Mouse (Mus musculus) thymus, postnatal 0 days (tissue): ENCODE data around the gene Mta3. TPM values are rescaled to one million over a fixed set of nuclear protein-coding genes. Genes with fewer than 3 reads are reported as not detected.

Source experiments
- DNase-seq: peaks from one replicate; pipeline ENCODE4 v3.0.0-alpha.2; 2015; ENCODE audit warnings: low spot score
- polyA plus RNA-seq: library from polyadenylated mRNA; unstranded; fragments of >200 nt; fragmentation: Nextera tagmentation; extraction: Ambion mirVana; gene quantifications from 2 replicates; pipeline ENCODE4 v1.2.1, GENCODE M21; 2015

Gene Mta3
- polyA plus RNA-seq, 1 experiment from 2014 or later, result 67.0 TPM

DNA sequence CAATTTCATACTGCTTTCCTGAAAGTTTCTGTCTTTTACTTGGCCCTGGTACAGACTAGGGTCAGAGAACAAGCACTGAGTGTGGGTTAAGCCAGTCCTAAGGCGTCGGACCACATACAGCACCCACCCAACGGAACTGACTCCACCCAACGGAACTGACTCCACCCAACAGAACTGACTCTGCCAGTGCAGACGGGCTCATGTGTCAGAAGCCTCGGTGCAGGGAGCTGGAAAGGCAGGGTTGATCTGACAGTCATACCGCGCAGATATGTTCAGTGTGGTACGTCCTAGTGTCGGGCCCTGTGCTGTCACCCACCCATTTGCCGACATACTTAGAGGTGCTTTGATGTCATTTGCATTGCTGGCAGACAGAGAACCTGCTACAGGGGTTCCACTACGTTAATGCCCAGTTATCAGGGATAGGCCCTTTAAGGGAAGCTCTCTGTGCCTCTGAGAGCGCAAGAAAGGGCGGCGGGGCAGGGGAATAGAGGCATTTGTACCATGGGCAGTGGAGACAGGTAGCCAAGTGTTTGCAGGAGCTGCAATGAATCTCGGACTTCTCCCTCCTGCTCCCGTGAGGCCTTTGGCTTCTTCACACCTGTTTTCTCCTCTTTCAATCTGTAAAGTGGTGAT lies 103.3 kb downstream of the Mta3 start:
- no peak for DNase-seq

DNA sequence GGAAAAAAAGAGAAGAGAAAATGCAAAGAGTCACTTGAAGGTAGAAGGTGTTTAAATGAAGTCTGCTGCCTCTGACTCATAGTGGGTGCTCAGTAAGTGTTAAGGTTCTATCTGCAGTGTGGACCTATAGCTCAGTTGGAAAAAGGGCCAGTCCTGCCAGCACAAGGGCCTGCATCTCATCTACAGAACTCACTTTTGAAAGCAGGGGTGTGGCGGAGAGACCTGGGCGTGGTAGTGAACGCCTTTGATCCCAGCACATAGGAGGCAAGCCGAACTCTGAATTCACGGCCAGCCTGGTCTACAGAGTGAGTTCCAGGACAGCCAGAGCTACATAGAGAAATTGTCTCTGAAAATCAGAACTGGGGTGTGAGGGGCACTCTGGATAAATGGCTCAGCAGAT lies 104.3 kb downstream of the Mta3 start:
- no peak for DNase-seq

DNA sequence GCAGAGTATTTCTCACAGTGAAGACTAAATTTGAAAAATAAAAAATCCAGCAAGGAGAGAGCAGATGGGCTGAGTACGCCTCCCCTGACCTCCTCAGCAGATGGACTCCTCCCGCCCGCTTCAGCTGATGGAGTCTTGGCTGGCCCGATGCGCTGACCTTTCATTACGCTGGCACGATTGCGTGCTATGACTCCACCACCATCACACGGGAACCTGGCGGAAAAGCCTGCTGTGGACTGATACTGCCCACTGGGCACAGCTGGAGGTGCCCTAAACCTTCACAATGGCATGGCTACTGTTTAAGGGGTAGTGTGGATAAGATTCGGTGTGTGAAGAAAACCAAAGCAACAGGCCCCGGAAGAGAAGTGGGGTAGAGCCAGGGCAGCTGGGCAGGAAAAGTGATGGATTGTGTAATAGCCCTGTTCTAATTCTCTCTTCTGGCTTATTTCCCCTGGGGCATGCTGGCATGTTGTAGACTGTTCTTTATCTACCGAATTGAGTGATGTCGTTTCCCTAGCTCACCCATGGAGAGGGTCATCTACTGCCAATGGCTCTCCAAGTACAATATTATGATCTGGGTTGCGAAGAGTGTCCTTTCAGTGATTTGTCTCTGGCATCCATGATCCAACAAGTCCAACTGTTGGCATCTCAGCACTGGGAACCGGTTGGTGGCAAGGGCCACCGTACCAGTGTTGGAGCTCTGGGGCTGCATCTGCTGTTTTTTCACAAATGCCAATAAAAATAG lies 106.4 kb downstream of the Mta3 start:
- no peak for DNase-seq

DNA sequence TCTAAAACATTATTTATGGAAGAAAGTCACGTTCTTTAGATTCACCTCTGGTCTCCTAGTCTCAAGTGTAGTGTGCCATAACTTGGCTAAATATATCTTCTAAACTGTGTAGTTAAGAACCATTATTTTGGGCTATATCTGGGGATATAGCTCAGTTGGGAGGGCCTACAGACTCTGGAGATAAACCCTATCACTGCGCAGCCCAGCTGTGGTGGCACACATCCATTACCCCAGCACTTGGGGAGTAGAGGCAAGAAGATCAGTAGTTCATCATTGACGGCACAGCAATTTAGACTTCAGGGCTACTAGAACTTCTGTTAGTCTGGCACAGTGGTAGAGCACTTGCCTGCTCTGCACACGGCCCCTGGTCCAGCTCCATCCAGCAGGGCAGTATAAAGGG lies 107.1 kb downstream of the Mta3 start:
- DNase-seq, result no peak

DNA sequence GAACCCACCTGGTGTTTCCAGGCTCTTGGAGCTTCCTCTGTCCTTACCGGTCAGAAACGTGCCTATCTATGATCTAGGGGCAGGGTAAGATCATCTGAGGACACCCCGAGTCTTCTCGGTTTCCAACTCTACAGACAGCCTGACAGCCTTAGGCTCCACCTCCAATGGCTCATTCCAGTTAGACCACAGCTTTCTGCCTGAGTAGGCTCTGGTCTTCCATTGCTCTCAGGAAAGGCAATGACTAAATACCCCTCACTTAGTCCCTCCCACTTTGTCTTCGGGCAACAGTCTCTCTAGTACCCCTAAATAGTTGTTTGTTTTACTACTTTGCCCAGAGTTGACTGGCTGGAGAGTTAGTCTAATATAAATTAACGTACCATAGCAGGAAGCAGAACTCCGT lies 111.0 kb downstream of the Mta3 start:
- DNase-seq, result no peak

DNA sequence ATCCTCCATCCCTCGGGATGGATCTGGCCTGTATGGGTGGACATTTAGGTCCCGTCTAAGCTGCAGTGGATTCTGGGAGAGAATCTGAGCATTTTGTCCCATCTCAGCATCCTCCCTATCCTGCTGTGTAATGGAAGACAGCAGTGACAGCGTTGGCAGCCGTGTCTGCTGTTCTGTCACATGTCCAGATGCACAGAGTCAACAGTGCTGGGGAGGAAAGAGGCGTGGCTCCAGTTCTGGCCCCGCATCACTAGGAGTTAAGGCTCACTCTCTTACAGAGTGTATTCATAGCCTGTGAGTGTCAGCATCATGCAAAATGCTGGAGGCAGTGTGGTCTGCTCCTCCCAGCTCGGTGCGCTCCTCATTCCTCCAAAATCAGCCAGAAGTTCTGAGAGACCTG lies 113.5 kb downstream of the Mta3 start:
- DNase-seq, result no peak

DNA sequence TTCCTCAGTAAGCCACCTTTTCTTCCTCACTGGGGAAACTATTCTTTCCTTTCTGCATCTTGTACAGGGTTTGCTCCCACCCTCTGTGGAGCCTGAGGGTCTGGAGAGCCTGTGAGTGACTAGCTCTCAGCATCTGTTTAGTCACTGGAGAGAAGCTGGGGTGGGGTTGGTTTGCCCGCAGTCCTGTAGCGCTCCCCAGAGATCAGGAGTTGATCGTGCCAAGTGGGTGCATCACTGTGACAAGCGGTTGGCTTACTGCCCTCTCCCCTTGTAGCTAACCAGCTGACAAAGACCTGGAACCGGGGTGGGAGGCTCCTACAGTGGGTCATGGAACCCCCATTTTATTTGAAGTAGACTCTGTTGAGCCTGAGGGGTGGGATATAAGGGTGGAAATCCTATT lies 114.7 kb downstream of the Mta3 start:
- no peak for DNase-seq

DNA sequence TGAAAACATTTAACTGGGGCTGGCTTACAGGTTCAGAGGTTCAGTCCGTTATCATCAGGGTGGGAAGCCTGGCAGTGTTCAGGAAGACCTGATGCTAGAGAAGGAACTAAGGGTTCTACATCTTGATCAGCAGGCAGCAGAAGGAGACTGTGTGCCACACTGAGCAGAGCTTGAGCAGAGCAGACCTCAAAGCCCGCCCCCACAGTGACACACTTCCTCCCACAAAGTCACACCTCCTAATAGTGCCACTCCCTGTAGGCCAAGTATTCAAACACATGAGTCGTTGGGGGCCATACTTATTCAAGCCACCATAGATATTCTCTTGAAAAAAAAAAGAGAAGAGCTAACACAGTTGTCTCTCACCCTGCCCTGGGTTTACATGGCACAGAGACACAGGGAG lies 115.9 kb downstream of the Mta3 start:
- DNase-seq, result no peak

DNA sequence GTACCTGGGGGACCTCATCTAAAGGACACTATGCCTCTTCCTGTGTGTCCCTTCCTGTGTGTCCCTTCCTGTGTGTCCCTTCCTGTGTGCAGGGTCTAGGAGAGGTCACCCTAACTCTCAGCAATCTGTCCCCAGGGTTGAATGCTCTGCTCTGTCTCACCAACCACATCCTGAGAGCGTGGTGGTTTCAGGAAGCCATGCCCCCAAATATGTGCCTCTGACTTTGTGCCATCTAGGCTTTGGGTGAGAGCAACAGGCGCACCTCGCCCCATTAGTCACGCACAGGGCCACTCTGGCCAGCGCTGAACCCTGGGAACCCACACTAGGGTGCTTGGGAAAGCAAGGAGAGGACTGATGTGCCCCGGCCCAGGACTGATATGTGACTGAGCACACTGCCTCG lies 117.9 kb downstream of the Mta3 start:
- DNase-seq, result peak; percentile 61

DNA sequence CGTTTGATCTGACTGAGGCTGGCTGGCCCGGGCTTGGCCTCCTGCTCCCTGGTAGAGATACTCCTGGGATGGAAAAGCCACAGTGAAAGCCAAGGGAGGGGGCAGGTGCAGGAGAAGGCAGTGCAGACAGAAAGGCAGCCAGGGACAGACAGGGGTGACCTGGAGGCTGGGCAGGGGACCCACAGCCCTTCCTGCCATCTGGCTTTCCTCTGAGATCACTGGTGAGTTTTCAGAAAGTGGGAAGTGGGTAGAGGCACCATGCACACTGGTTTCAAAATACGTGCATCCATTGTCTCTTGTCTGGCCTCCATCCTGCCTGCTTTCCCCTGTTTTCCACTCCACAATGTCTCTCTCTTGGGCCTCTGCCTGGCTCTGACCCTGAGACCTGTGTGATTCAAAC lies 123.4 kb downstream of the Mta3 start:
- DNase-seq, result no peak

DNA sequence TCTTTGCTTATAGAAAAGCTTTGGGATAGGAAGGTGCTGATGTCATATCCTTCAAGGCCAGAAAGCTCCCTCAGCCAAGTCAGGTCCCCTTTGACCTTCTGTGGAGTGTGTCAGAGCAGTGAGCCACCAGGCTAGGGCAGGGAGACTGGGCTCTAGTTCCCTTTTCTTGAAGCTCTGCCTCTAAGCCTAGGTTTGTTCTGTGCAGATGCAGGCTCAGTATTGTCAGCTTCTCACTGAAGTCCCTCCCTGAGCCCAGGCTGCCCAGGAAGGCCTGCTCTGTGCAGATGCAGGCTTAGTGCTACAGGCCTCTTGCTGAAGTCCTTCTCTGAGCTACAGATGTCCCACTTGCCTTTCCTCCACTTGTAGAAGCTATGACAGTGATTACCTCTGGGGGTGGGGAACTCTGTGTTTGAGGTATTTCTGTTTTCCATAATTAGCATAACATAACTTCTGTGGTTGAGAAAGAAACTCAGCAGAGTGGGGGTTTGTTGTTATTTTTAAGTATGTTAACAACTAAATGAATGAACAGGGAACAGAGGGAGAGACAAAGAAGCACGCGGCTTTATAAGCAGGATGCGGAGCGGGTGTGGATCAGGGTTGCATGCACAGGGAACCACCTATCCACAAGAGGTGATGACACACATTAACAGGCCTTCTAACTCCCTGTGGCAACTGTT lies 124.8 kb downstream of the Mta3 start:
- no peak for DNase-seq

DNA sequence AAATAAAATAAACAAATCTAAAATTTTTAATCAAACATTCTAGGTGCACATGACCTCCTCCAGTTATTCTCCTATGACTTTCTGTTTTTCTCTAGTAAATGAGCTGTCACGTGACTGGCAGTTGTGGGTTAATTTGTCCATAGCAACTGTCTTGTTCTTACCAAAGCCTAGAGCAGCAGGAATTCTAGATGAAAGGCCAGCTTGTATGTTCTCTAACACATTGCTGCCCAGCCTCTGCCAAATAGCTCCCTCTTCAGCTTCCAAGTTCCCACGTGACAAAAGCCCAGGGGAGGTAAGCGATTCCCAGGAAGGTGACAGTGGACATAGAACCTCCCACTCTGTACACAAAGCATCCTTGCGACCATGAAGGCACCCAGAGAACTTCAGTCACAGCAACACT lies 128.2 kb downstream of the Mta3 start:
- no peak for DNase-seq

DNA sequence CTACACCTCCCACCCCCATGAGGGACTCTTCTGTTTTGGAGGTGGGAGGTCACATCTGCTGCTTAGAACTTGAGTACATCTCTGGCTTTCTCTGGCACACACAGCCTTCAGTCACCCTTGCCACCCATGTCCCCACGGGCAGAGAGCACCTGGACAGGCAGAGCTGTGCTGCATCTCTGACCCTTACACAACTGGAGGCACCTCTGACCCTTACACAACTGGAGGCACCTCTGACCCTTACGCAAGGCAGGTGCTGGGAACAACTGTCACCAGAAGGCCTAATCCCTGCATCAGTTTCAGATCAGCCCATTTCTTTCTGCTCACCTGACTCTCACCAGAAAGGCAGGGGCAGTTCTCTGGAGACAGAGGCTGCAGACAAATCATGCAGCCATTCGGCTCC lies 130.1 kb downstream of the Mta3 start:
- no peak for DNase-seq

DNA sequence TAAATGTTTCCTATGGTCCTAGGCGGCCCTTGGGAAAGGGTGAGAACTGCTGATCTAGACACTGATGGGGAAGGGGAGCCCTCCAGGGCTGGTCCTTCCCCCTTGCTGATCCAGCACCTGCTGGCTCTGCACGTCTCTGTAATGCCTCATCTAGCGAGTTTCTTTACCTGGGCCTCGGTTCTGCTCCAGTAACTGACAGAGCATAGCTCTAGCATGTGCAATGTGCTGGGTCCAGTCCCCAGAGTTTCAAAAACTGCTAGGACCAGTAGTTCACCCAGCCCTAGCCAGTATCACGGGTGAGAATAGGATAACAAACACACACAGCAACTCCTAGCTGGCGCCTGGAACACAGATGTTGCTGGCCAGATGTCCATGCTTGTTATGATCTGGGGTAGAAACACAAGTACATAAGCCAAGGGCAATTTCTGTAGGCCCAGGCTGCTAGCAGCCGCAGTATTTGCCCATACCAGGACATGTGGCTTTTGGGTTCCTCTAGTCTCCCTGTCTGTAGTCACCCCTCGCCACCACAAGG lies 131.8 kb downstream of the Mta3 start:
- no peak for DNase-seq

DNA sequence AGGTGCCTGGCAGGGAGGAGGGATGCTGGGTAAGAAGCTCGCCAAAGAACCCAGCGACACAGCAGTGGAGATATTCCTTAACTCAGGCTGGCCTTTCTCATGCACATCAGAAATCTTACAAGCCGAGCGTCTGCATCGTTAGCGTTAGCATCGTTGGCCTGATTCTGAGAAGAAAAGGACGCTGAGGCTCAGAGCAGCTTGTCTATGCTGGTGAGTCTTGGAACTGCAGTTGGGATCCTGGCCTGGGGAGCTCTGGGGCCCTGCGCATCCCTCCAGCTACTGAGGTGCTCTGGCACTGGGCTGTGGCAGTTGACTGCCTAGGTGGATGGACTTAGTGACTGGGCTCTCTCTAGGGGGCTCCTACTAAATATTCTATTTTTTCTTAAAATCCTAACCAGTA lies 133.2 kb downstream of the Mta3 start:
- no peak for DNase-seq

DNA sequence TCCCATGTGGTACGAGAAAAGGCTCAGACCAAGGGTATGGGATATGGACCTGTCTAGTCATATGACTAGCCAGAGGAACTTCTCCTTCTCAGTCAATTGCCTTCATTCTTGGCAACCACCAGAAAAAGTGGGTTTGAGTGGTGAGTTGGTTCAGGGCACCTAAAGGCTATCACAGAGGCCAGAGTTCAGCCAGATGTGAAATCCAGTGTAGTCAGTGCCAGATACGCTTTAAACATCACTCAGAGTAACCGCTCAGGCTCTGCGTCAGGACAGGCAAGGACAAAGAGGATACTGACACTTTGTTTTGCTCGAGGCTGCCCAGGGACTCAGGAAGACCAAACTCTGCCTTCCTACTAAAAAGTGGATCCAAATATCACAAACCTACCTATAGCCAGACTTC lies 135.0 kb downstream of the Mta3 start:
- DNase-seq, result no peak

DNA sequence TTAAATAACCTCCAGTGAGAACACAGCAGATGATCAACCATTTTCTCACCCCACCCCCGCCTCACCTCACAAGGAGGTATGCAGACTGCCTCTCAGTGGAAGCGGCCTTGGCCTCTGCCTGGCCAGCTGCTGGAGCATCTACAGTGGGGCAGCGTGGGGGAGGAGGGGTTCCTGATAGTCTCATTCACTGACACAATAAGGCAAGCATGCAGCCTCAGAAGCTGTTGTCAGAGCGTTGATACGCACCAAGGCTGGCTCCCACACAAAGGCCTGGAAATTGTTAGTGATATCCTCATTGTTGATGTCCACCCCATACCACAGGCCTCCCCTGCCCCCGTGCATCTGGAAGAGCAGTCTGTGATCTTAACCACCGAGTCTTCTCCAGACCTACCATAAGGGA lies 137.8 kb downstream of the Mta3 start:
- no peak for DNase-seq

DNA sequence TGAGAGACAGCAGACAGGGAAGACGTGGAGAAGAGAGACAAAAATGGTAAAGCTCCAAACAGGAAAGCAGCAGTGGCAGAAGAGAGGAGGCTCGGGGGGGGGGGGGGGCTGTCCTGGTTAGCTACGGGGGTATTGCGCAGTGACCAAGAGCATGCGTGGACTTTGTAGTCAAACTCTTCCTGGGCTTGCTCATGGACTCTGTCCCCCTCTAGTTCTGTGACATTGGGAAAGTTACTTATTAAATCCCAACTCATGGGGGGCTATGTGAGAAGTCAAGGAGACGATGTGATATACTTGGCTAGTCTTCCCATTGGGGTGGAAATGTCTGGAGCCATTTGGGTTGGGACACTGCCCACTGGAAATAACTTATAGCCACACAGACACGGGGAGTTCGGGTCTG lies 139.6 kb downstream of the Mta3 start:
- no peak for DNase-seq

DNA sequence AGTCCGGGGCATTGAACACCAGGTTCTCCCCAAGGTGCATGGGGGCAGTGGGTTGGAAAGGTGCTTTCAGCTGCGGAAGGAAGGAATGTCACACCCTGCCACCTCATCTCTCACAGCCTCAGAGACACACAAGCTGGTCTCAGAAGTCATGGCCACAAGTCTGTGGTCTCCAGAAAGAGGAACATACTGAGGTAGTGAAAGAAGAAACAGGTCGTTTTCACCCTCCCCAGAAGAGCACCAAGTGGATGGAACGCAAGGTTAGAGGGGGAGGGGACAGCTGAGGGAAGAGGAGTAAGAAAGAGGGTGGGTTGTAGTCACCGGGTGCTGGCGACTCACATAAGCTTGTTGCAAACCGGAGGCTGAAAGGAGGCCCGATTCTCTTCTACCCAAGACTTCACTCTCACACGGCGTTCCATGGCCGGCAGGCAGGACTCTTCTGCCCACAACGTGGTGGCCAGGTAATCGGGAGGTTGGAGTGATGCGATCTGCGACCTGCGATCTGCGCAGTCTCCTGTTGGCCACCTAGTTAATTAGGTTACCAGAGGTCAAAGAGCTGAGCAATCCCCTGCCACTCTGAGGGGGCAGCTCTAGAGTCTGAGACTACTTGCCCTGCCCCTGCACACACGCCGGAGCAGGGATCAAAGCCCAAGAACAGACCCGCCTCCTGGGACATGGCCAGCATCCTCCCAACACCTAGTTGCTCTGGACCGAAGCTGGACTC lies 140.5 kb downstream of the Mta3 start:
- peak; percentile 44 for DNase-seq

DNA sequence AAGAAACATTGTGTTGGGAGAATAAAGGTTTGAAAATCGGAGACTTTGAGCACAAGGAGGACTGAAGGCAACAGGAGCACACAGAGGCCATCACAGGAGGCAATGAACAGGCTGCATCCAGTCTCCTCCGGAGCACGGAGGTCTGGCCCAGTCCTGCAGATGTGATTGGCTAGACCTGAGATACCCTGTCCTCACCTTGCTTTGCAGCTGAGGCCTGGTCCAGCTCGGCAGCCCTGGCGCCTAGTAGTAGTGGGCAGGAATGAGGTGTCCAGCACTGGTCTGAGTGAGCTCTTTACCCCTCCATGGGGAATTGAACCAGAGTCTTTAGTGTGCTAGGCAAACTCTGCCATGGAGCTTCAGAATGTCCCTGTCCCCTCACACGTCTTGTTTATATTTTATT lies 141.1 kb downstream of the Mta3 start:
- DNase-seq, result no peak

DNA sequence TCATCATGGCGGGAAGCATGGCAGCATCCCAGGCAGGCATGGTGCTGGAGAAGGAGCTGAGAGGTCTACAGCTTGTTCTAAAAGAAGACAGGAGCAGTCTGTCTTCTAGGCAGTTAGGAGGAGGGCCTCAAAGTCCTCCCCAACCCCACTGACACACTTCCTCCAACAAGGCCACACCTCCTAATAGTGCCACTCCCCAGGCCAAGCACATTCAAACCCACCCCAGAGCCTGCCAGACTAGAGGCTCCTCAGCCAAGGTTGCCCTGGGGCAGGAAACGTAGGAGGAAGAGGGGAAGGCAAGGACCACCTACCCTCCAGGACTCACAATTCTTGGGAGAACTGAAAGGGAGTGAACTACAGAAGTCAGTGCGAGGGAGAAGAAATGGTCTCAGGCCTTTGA lies 141.9 kb downstream of the Mta3 start, which contains the start of gene Haao:
Gene Haao, minus strand, starts transcription at position 149 of the 400 bp plus-strand sequence.
- peak; percentile 28 for DNase-seq

DNA sequence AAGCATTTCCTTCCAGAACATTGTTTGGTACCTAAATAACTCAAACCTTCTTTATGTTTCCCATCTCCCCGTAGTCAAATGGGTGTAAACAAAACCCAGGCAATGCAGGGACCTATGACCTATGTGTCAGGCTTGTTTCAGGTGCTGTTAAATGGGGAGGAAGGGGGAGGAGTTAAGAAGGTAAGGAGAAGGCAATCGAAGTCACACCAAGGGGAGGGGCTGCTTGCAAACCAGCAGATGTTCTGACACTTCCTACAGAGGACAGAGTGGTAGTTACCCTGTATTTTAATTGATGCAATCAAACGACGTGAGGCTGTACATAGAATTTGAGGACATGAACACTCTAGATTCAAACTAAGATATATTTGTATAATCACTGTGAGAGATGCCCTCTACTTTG lies 142.5 kb downstream of the Mta3 start:
- peak; percentile 42 for DNase-seq
